Mouse (Mus musculus) splenic B cell, adult 2 months (primary cell): ENCODE measurements around the gene Gm10271.

Source experiments
- DNase-seq: peaks from one replicate; pipeline ENCODE4 v3.0.0-alpha.2; 2011; ENCODE audit warnings: low read depth, low spot score
- H3K27me3 ChIP-seq: 2 replicates; pipeline ENCODE4 v1.6.1; 2012; ENCODE audit warnings: mild to moderate bottlenecking, low read length, moderate library complexity, mixed read lengths; ENCODE audit not compliant: control insufficient read depth, poor library complexity, insufficient read depth, severe bottlenecking
- H3K36me3 ChIP-seq: 2 replicates; pipeline ENCODE4 v1.6.1; 2012; ENCODE audit warnings: mild to moderate bottlenecking, low read length, moderate library complexity, mixed read lengths; ENCODE audit not compliant: control insufficient read depth, poor library complexity, insufficient read depth, severe bottlenecking

Gene Gm10271

GRCm38 (mm10) chr10:116957867-116958551 lies 14.4 kb downstream of the Gm10271 start:
- no peak for DNase-seq
- H3K36me3 ChIP-seq = no peaks in the 10 kb centered on the region
- no peaks in the 10 kb centered on the region for H3K27me3 ChIP-seq

GRCm38 (mm10) chr10:116956483-116957158 lies 15.8 kb downstream of the Gm10271 start:
- H3K27me3 ChIP-seq = no peaks in the 10 kb centered on the region
- no peaks in the 10 kb centered on the region for H3K36me3 ChIP-seq
- no peak for DNase-seq

- H3K36me3 ChIP-seq = no peaks in the 10 kb centered on the region
- no peak for DNase-seq
- no peaks in the 10 kb centered on the region for H3K27me3 ChIP-seq
These were observed 17.2 kb downstream of the Gm10271 start for GRCm38 (mm10) chr10:116955191-116955590.

DNA sequence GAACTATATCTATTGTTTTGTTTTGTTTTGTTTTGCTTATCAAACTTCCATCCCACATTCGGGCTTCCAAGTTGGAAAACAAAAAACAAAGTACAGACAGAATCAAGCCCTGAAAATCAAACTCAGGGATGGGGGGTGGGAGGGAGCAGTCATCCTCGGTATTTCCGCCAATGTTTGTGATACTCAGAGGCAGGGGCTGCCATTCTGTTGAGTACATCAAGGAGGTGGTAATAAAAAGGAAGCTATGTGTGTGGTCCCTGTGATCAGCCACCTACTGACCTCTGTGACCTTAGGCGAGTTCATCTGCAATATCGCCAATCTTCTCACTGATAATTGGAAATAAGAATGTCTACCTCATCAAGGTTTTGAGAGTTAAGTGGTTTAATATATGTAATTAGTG lies 21.5 kb downstream of the Gm10271 start:
- no peak for DNase-seq
- no peaks in the 10 kb centered on the region for H3K27me3 ChIP-seq
- H3K36me3 ChIP-seq = no peaks in the 10 kb centered on the region

DNA sequence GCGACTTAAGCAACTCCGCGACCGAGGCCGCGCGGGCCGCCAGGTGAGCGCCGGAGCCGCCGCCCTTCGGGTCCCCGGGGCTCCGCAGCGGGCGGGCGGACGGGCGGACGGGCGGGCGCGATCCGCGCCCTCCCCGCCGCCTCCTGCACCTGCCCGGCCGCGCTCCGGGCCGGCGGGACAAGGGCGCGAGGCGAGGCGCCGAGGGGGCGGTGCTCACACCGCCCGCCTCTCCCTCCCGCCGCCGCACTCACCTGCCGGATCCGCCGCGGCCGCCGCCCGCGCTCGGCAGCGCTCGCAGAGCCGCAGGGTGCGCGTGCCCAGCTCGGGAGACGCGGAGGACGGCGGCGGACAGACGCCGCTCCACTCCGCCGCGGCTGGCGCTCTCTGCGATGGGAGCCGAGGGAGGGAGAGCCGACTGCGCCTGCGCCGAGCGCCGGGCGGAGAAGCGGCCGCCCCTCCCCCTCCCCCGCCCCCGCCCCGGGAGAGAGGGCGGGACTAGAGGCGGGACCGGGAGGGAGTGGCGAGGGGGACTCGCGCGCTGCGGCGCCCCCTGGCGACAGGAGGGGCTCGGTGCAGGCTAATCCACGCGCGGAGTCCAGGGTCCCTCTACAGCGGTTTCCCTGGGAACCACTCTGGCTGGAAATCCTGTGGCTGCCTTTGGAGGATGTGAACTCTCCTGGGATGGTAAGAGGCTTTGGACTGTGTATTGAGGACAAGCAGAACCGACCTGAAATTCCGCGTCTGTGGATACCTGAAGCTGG lies 22.2 kb downstream of the Gm10271 start, which contains the start of gene Rab3ip:
Gene Rab3ip (minus strand): TSS at position 761 of the 761 bp plus-strand sequence.
- peak; percentile 93 for DNase-seq
- no peaks in the 10 kb centered on the region for H3K27me3 ChIP-seq

DNA sequence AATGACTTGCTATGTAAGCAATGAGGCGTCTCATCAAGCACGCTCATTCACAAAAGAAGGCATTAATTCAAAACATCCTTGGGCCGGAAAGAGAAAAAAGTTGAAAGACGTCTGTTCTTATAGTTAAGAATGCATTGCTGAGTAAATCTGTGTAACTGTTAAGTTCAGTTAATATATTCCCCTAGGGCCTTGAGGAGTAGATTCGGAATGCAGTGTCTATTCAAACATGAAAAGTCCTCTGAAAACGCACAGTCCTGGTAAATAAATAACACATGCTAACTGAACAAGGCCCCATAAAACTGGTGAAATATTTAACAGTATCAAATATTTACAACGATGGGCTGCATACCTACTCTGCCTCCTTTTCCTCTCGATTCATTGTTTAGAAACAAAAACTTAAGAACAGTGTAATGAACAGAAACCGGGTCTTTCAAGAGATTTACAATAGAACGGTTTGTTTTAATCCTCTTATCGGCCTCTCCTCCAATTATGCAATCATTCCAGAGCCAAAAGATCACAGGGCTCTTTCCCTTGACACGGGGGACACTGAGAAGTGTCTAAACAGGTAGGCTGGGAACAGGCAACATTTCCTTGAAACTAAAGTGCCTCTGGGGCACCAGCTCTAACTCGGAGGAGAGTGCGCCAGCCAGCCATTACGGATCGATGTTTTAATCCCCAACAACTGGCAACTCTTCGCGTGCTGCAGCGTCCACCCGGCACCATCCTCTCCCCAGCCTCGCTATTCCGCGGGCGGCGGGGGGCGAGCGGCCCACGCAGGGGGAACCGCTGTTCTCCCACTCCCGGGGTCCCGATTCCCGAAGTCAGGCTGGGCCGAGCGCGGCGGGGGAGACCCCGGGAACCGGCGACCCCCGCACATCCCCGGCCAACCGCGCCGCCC lies 23.0 kb downstream of the Gm10271 start:
- Histone ChIP-seq H3K27me3 (no peaks in the 10 kb centered on the region), H3K36me3 (no peaks in the 10 kb centered on the region)
- DNase-seq = peak; percentile 27

More for the DNA sequence above, 22.2 kb downstream of the Gm10271 start, which contains the start of gene Rab3ip:
- H3K36me3 ChIP-seq = no peaks in the 10 kb centered on the region

GRCm38 (mm10) chr10:116948414-116948813 lies 24.0 kb downstream of the Gm10271 start:
- Histone ChIP-seq H3K36me3 (no peaks in the 10 kb centered on the region), H3K27me3 (no peaks in the 10 kb centered on the region)
- no peak for DNase-seq

- Histone ChIP-seq H3K36me3 (no peaks in the 10 kb centered on the region), H3K27me3 (no peaks in the 10 kb centered on the region)
- no peak for DNase-seq
These were observed 27.5 kb downstream of the Gm10271 start for GRCm38 (mm10) chr10:116944940-116945339.

GRCm38 (mm10) chr10:116944144-116944543 lies 28.3 kb downstream of the Gm10271 start:
- DNase-seq = peak; percentile 49
- H3K27me3 ChIP-seq = no peaks in the 10 kb centered on the region
- H3K36me3 ChIP-seq = no peaks in the 10 kb centered on the region

- no peaks in the 10 kb centered on the region for H3K27me3 ChIP-seq
- DNase-seq = peak; percentile 66
- H3K36me3 ChIP-seq = peaks cover 3% of the 10 kb centered on the region
These were observed 29.4 kb downstream of the Gm10271 start for GRCm38 (mm10) chr10:116943025-116943424.

GRCm38 (mm10) chr10:116935028-116935427 lies 37.4 kb downstream of the Gm10271 start:
- Histone ChIP-seq H3K36me3 (peaks cover 5% of the 10 kb centered on the region), H3K27me3 (no peaks in the 10 kb centered on the region)
- DNase-seq = peak; percentile 55

DNA sequence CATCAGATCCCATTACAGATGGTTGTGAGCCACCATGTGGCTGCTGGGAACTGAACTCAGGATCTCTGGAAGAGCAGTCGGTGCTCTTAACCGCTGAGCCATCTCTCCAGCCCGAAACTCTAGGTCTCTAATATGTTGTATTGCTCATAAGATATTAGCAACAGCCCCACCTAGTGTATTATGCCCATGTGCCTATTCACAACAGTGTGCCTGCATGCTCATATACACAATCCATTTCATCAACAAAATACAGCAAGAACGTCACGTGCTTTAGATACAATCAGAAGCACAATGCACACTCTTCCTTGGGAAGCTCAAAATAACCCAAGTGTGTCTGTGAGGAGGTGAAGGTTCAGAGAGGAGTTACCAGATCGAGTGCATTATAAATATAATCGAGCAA lies 38.6 kb downstream of the Gm10271 start:
- Histone ChIP-seq H3K27me3 (no peaks in the 10 kb centered on the region), H3K36me3 (peaks cover 4% of the 10 kb centered on the region)
- DNase-seq = peak; percentile 32

- H3K36me3 ChIP-seq = peaks cover 1% of the 10 kb centered on the region; the same call in 1 of the 2 replicates
- no peaks in the 10 kb centered on the region for H3K27me3 ChIP-seq
- no peak for DNase-seq
These were observed 40.0 kb downstream of the Gm10271 start for GRCm38 (mm10) chr10:116932418-116932817.

GRCm38 (mm10) chr10:116931497-116932179 lies 40.8 kb downstream of the Gm10271 start:
- Histone ChIP-seq H3K36me3 (peaks cover 1% of the 10 kb centered on the region; the same call in 1 of the 2 replicates), H3K27me3 (no peaks in the 10 kb centered on the region)
- peak; percentile 65 for DNase-seq
